Mouse (Mus musculus): ENCODE results near the gene Cyp4a10.
"Not testable (repeated sequence)": the region's sequence is repeated elsewhere in the genome, so short reads cannot be mapped to it uniquely, and the experiment has no call there.

DNA sequence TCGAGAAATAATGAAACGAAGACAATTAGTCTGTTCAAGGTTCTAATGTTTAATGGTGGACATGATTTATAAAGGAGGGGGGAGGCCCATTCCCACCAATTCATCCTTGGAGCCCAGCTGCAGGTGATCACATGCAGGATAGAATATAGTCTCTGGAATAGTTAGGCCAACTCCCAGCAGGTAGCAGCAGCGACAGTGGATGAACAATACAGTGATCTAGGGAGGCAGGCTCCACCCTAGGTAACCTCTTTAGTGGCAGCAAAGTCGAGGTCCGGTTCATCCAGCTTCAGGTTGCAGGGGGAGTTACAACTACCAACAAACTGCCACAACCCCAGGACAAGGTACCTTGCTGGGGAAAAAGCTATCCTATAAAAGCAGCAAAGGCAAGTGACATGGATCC, 43.2 kb downstream of the Cyp4a10 start:
- TF ChIP-seq CTCF (IDR thresholded peaks at IDR 0.05; ENCODE audit: insufficient read depth, low read length); POLR2A (IDR thresholded peaks at IDR 0.05; ENCODE audit: borderline replicate concordance, extremely low read depth, low read depth, low read length): not testable (repeated sequence)

Data from lung, adult 2 months (tissue).